Mouse (Mus musculus) lung, postnatal 0 days (tissue): Measurements from ENCODE around the gene Gfpt2.

Experiments used
- CTCF ChIP-seq: IDR thresholded peaks from 2 replicates; pipeline ENCODE4 v1.5.1; 2016; ENCODE audit warnings: antibody characterized with exemption, mild to moderate bottlenecking
- EP300 ChIP-seq: IDR thresholded peaks from 2 replicates; pipeline ENCODE4 v1.6.1; 2016; ENCODE audit warnings: antibody characterized with exemption, mild to moderate bottlenecking, control low read depth

GRCm38 (mm10) chr11:49879950-49880642 is 86.1 kb downstream of the Gfpt2 start:
- 0 out of 2 replicates have a peak, but pooled peaks have one; percentile 2 for TF ChIP-seq CTCF
- peak; percentile 49 for TF ChIP-seq EP300
